Mouse (Mus musculus): ENCODE measurements around the gene Arhgef3. TPM values are rescaled to one million over a fixed set of nuclear protein-coding genes. Genes with fewer than 3 reads are reported as not detected.
"Not testable (repeated sequence)": the region's sequence is repeated elsewhere in the genome, so short reads cannot be mapped to it uniquely, and the experiment has no call there.

The Arhgef3 gene
- polyA plus RNA-seq, 1 experiment from 2014 or later: 13.9 TPM

DNA sequence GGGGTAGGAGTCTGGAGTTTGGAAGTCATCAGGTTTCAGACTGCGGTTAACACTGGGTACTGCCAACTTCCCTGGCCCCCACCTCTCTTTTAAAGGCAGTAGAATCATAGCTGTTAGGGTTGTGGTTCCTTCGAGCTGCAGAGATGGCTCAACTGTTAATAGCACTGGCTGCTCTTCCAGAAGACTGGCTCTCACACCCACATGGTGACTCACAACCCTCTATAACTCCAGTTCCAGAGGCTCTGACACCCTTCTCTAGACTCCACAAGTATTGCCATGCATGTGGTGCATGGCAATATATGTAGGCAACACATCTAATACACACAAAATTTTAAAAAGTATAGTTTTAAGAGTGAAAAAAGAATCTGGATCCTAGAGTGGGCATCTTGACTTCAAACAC is 128.1 kb downstream of the Arhgef3 start:
- H3K4me2 ChIP-seq (replicated peaks): no peak overlapping the region
- H3K9me3 ChIP-seq: no peaks in the 10 kb centered on the region
- no peaks in the 10 kb centered on the region for H3K27me3 ChIP-seq (replicated peaks)
- no peak overlapping the region for H3K9ac ChIP-seq
- no peak overlapping the region for H3K27ac ChIP-seq
- WGBS: 81% methylated on average over 2 of the region's 2 CpGs
- H3K36me3 ChIP-seq: no peaks in the 10 kb centered on the region
- H3K4me1 ChIP-seq (replicated peaks): peaks cover 3% of the 10 kb centered on the region; the same call in 1 of the 2 replicates
- no peak for ATAC-seq
- no peak overlapping the region for H3K4me3 ChIP-seq (replicated peaks)

DNA sequence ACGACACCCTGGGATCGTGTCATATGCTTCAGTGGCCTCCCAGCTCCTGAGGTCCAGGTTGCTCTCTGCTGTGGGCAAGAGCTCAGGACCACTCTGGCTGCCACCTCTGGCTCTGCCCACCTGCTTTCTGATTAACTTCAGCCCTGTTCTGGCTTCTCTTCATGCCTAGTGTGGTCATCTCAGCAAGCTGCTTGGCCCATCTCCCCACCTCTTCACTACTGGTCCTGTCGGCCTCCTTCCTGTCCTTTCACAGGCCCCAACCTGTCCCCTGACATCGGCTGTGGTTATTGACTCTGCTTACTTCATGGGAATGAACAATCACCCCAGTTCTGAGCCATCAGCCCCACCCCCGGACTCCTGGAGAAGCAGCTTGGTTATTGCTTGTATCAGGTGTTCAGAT is 128.9 kb downstream of the Arhgef3 start:
- H3K36me3 ChIP-seq: no peaks in the 10 kb centered on the region
- WGBS: 76% methylated on average over 5 of the region's 5 CpGs
- no peak overlapping the region for H3K4me3 ChIP-seq (replicated peaks)

DNA sequence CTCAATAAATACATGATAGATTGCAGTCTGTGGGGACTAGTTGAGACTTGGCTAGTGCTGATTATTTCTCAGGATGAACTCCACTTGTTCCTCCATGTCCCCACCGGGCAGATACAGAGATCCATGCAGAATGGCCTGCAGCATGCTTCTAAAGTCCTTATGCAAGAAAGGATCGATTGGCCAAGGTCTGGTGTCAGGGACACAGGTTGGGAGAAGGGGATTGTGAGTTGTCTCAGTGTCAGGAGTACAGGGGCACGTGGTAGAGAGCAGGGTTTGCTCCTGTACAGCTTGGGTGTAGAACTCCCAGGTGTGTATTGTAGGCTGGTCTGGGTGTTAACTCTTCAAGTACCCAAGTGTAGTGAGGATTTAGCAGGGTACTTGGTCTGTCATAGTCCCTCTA is 130.2 kb downstream of the Arhgef3 start:
- Histone ChIP-seq H3K27ac (no peak overlapping the region), H3K4me1 (replicated peaks) (no peaks in the 10 kb centered on the region), H3K4me2 (replicated peaks) (no peak overlapping the region), H3K9me3 (no peaks in the 10 kb centered on the region), H3K27me3 (replicated peaks) (no peaks in the 10 kb centered on the region), H3K9ac (no peak overlapping the region), H3K4me3 (replicated peaks) (no peak overlapping the region), H3K36me3 (no peaks in the 10 kb centered on the region)
- 69% methylated on average over 3 of the region's 3 CpGs for WGBS
- no peak for ATAC-seq

More for the DNA sequence above, 128.9 kb downstream of the Arhgef3 start:
- ATAC-seq: no peak
- Histone ChIP-seq H3K9me3 (no peaks in the 10 kb centered on the region), H3K27me3 (replicated peaks) (no peaks in the 10 kb centered on the region), H3K9ac (no peak overlapping the region), H3K4me1 (replicated peaks) (no peaks in the 10 kb centered on the region), H3K27ac (no peak overlapping the region), H3K4me2 (replicated peaks) (no peak overlapping the region)

DNA sequence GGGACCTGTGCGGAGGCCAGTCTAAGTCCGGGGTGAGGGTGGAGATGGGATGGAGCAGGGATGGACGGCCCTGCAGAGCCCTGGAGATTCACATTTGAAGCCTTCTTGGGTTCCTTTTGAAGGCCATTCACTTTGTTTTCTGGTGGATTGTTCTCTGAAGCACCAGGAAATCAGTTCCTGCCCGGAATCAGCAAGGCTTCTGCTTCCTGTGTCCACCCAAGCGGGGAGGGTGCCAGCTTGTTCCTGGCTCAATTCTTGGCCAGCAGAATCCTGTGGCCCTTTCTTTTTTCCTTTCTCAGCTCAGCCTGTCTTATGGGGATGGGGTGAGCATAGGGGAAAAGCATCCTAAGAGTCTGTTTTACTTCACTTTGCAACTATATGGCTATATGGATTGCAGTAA is 131.7 kb downstream of the Arhgef3 start:
- H3K36me3 ChIP-seq: no peaks in the 10 kb centered on the region
- H3K4me1 ChIP-seq (replicated peaks): no peaks in the 10 kb centered on the region
- 84% methylated on average over 5 of the region's 5 CpGs for WGBS
- no peak overlapping the region for H3K9ac ChIP-seq
- no peaks in the 10 kb centered on the region for H3K9me3 ChIP-seq
- no peak overlapping the region for H3K4me2 ChIP-seq (replicated peaks)
- ATAC-seq: no peak
- H3K27ac ChIP-seq: no peak overlapping the region
- H3K27me3 ChIP-seq (replicated peaks): no peaks in the 10 kb centered on the region
- H3K4me3 ChIP-seq (replicated peaks): no peak overlapping the region

DNA sequence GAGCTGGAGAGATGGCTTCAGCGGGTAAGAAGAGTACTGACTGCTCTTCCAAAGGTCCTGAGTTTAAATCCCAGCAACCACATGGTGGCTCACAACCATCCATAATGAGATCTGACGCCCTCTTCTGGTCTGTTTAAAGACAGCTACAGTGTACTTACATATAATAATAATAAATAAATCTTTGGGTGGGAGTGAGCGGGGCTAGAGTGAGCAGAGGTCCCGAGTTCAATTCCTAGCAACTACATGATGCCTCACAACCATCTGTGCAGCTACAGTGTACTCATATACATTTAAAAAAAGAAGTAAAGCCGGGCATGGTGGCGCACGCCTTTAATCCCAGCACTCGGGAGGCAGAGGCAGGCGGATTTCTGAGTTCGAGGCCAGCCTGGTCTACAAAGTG is 132.2 kb downstream of the Arhgef3 start:
- not testable (repeated sequence) for H3K27ac ChIP-seq; ATAC-seq; H3K36me3 ChIP-seq; H3K4me1 ChIP-seq (replicated peaks); H3K27me3 ChIP-seq (replicated peaks); H3K9ac ChIP-seq; H3K9me3 ChIP-seq; H3K4me2 ChIP-seq (replicated peaks); H3K4me3 ChIP-seq (replicated peaks)
- WGBS: 94% methylated on average over 10 of the region's 10 CpGs

DNA sequence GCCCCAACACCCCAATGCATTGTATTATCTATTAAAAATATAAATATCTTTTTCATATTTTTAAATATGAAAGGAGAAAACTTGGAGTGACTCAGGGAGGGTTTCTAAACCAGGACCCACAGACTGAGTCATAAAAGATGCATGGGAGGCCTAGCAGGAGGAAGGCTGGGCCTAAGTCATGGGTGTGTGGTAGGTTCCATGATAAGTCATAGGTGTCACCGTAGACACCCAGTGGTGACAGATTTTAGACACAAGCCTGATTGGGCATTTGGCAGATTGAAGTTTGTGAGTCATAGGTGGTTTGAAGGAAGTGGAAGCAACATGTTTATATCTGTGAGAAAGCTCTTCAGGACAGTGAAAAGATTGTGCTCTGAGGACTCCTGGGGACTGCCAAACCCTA is 134.4 kb downstream of the Arhgef3 start:
- H3K4me3 ChIP-seq (replicated peaks): no peak overlapping the region
- no peaks in the 10 kb centered on the region for H3K9me3 ChIP-seq
- no peaks in the 10 kb centered on the region for H3K36me3 ChIP-seq
- no peak overlapping the region for H3K27ac ChIP-seq
- WGBS: 80% methylated on average over 1 of the region's 1 CpGs
- H3K4me1 ChIP-seq (replicated peaks): no peaks in the 10 kb centered on the region
- no peak overlapping the region for H3K9ac ChIP-seq
- no peaks in the 10 kb centered on the region for H3K27me3 ChIP-seq (replicated peaks)
- H3K4me2 ChIP-seq (replicated peaks): no peak overlapping the region
- ATAC-seq: no peak

DNA sequence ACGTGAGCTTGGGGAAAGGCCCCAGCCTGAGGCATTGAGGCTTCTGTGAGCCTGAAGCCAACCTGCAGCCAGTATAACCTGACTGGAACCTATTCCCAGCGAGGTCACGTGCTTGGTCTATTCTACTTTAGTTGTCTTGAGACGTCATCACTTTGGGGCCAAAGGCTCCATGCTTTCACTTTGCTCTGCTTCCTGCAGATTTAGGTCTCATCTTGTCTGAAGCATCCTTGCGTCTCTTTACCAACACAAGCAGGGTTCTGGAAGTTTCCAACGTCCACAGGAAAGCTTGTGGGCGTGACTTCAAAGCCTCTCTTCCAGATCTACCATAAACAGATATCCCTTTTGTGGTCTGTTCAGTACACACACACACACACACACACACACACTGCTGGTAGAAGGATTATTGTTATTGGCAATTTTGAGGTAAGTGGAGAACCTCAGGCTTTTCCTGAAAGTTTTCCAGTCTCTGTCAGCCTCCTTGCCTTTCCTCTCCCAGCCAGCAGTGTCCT is 135.6 kb downstream of the Arhgef3 start:
- Histone ChIP-seq H3K27me3 (replicated peaks) (no peaks in the 10 kb centered on the region), H3K9me3 (no peaks in the 10 kb centered on the region), H3K9ac (no peak overlapping the region), H3K27ac (no peak overlapping the region), H3K36me3 (no peaks in the 10 kb centered on the region), H3K4me1 (replicated peaks) (no peaks in the 10 kb centered on the region), H3K4me3 (replicated peaks) (no peak overlapping the region), H3K4me2 (replicated peaks) (no peak overlapping the region)
- WGBS: 73% methylated on average over 7 of the region's 7 CpGs
- no peak for ATAC-seq

DNA sequence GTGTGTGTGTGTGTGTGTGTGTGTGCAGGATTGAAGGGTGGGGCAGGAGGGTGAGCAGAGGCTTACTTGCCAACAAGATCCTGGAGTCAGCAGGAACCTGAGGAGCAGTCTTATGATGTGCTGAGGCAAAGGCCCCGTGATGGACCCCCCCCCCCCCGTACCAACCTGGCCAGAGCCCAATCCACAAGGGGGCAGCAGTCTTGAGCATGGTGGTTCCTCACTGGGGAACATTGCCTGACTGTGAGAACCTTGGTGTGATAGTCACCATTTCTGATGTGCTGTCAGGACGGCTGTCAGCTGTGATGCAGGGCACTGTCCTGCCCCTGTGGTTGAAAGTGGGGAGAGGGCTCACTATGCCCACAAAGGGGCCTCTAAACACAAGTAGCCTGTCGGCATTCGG is 138.7 kb downstream of the Arhgef3 start:
- Histone ChIP-seq H3K4me1 (replicated peaks) (no peaks in the 10 kb centered on the region), H3K4me2 (replicated peaks) (no peak overlapping the region), H3K9ac (no peak overlapping the region), H3K27me3 (replicated peaks) (no peaks in the 10 kb centered on the region), H3K4me3 (replicated peaks) (no peak overlapping the region), H3K27ac (no peak overlapping the region), H3K9me3 (no peaks in the 10 kb centered on the region), H3K36me3 (no peaks in the 10 kb centered on the region)
- WGBS: 79% methylated on average over 5 of the region's 5 CpGs
- ATAC-seq: no peak

DNA sequence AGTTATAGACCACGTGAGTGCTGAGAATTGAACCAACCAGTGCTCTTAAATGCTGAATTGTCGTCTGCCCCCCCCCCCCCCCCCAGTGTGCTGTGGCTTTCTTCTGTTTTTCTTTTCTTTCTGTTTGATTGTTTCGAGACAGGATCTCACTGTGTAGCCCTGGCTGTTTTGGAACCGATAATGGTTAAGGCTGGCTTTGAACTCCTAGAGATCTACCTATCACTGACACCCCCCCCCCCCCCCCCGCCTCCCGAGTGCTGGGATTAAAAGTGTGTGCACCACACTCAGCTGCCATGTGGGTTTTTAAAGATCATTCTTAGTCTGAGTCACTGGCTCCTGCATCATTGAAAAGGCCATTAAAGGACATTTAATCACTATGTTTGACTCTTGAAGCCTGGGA is 147.7 kb downstream of the Arhgef3 start:
- Histone ChIP-seq H3K27ac (no peak overlapping the region), H3K4me3 (replicated peaks) (no peak overlapping the region), H3K27me3 (replicated peaks) (no peaks in the 10 kb centered on the region), H3K9me3 (no peaks in the 10 kb centered on the region), H3K36me3 (no peaks in the 10 kb centered on the region), H3K9ac (no peak overlapping the region), H3K4me2 (replicated peaks) (no peak overlapping the region), H3K4me1 (replicated peaks) (no peaks in the 10 kb centered on the region)
- 70% methylated on average over 6 of the region's 6 CpGs for WGBS
- no peak for ATAC-seq

DNA sequence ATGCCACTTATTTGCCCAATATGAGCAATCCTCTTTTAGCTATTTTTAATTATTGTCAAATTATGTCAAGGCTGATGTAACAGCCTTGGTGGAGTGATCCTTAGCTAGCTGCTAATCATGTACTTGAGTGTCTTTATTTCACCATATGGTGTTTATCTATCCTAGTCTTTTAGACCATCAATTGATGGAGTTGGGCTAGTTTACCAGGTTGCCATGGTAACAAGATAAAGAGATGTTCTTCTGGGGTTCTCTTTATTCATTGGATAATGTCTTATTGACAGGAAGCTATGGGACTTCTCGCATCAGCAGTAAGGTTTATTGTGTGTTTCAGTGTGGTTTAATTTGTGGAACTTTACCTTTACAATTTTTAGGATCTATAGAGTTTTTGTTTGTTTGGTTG is 151.9 kb downstream of the Arhgef3 start:
- Histone ChIP-seq H3K9me3 (no peaks in the 10 kb centered on the region), H3K9ac (no peak overlapping the region), H3K4me2 (replicated peaks) (no peak overlapping the region), H3K4me1 (replicated peaks) (no peaks in the 10 kb centered on the region), H3K4me3 (replicated peaks) (no peak overlapping the region), H3K36me3 (no peaks in the 10 kb centered on the region), H3K27me3 (replicated peaks) (no peaks in the 10 kb centered on the region), H3K27ac (no peak overlapping the region)
- 85% methylated on average over 1 of the region's 1 CpGs for WGBS
- ATAC-seq: no peak

DNA sequence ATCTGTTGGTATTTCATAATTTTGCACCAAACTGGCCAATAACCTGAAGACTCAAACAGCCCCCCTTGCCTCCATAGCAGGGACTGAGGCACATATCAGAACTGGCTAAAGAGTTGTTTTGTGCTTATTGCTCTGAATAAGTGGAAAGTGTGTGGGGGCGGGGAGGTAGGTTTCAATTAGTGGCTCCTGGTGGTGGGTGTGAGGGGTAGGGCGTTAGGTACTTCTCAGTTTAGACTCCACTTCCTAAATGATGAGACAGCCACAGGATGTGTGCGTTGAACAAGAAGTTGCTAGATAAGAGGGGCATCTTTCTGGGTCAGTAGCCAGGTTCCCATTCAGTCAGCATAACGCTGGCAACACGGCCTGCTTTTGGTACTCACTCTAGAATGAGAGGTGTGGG is 153.4 kb downstream of the Arhgef3 start:
- Histone ChIP-seq H3K27ac (no peak overlapping the region), H3K9ac (no peak overlapping the region), H3K4me2 (replicated peaks) (no peak overlapping the region), H3K4me1 (replicated peaks) (no peaks in the 10 kb centered on the region), H3K36me3 (no peaks in the 10 kb centered on the region), H3K27me3 (replicated peaks) (no peaks in the 10 kb centered on the region), H3K4me3 (replicated peaks) (no peak overlapping the region), H3K9me3 (no peaks in the 10 kb centered on the region)
- ATAC-seq: no peak
- 76% methylated on average over 5 of the region's 5 CpGs for WGBS

DNA sequence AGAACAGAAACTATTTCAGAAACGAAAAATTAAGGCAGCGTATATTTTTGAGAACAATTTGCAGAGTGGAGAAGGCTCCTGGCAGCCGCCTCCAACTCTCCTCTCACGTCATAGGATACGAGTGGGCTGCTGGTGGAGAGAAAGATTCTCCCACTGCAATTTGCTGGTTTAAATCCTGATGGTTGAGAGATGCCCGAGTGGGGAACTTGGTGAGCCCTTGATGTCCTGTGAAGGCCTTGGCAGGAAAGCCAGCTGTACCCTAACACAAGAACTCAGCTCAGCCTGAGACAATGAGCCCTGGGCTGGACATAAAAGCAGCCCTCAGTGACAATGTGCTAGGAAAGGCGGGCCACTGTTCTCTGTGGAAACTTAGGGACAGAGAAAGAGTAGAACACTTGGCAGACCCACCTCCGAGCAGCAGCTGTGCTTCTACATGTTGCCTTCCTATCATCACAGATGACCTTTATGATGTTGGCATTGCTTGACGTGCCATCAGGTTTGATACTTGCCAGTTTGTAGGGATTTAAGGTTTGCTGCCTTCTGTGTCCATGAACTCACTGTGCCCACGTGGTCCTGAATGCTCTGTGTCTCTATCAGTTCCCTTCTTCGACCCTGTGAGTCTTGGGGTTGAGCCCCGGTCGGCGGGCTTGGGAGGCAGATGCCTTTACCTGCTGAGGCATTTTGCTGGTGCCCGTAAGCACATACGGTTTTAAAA is 154.4 kb downstream of the Arhgef3 start:
- no peak overlapping the region for H3K9ac ChIP-seq
- 81% methylated on average over 16 of the region's 16 CpGs for WGBS
- H3K4me2 ChIP-seq (replicated peaks): no peak overlapping the region
- no peak for ATAC-seq
- no peak overlapping the region for H3K4me3 ChIP-seq (replicated peaks)
- no peaks in the 10 kb centered on the region for H3K36me3 ChIP-seq
- H3K27me3 ChIP-seq (replicated peaks): no peaks in the 10 kb centered on the region
- H3K9me3 ChIP-seq: no peaks in the 10 kb centered on the region
- no peaks in the 10 kb centered on the region for H3K4me1 ChIP-seq (replicated peaks)
- no peak overlapping the region for H3K27ac ChIP-seq

DNA sequence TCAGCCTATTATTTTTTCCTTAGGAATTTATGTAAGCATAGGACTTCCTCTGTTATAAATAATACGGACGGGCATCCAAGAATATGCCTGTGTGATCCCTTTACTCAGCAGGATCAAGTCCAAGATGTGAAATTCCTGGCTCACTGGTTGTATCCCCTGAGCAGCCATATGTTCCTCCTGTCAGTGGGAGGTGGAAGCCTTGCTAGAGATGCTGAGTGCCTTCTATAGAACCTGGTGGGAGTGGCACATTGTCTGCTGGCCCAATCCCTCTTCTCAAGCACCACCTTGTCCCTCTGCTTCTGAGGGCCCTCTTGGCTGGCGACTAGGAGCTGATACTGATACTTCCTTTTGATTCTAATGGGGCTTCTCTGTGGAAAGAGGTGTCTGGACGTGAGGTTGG is 155.1 kb downstream of the Arhgef3 start:
- no peak for ATAC-seq
- 56% methylated on average over 4 of the region's 4 CpGs for WGBS

More for the DNA sequence above, 155.1 kb downstream of the Arhgef3 start:
- no peak overlapping the region for H3K27ac ChIP-seq
- H3K9me3 ChIP-seq: no peaks in the 10 kb centered on the region
- no peaks in the 10 kb centered on the region for H3K4me1 ChIP-seq (replicated peaks)
- H3K4me2 ChIP-seq (replicated peaks): no peak overlapping the region
- no peak overlapping the region for H3K9ac ChIP-seq
- H3K27me3 ChIP-seq (replicated peaks): no peaks in the 10 kb centered on the region
- no peak overlapping the region for H3K4me3 ChIP-seq (replicated peaks)
- H3K36me3 ChIP-seq: no peaks in the 10 kb centered on the region

Data from intestine, embryonic 15.5 days (tissue).